Mouse (Mus musculus) retina, adult 2 months (tissue): Measurements from ENCODE around the gene Gm16368.
"Not testable (repeated sequence)": the region's sequence is repeated elsewhere in the genome, so short reads cannot be mapped to it uniquely, and the experiment has no call there.

Experiments used
- DNase-seq: peaks from one replicate; pipeline ENCODE4 v3.0.0-alpha.2; 2012; ENCODE audit warnings: low read depth, low spot score

The Gm16368 gene

GRCm38 (mm10) chr12:88083397-88083796 is at the start of gene Gm16368:
Gene Gm16368, plus strand, starts transcription at chr12:88083697.
- not testable (repeated sequence) for DNase-seq

GRCm38 (mm10) chr12:88039062-88039461 is 44.4 kb upstream of the Gm16368 start:
- DNase-seq: not testable (repeated sequence)

- DNase-seq: not testable (repeated sequence)
Observed at GRCm38 (mm10) chr12:88039703-88040102, 43.8 kb upstream of the Gm16368 start.

DNA sequence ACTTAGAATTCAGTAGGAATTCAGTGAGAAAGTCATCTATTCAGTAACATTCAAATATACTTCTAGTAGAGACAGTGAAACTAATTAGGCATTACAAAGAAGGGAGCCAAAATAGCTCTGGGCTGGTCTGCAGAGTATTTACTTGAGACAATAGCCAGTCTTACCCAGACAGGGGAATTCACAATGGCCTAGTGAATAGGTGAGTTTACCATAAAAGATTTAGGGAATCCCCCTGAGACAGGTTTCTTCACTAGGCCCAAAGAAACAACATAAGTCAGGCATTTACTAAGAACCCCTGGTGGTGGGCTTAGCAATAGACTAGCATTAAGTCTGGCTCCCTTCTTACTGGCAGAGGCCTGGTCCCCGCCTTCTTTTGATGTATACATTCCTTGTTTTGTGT is 38.3 kb upstream of the Gm16368 start:
- not testable (repeated sequence) for DNase-seq
